Mouse (Mus musculus) erythroblast, embryonic 14.5 days (primary cell): ENCODE results near the gene Arap1.

Experiments
- GATA1 ChIP-seq: IDR thresholded peaks from 2 replicates; pipeline ENCODE4 v1.6.1; 2012; ENCODE audit warnings: low read length, inconsistent platforms, mixed read lengths
- TAL1 ChIP-seq: IDR thresholded peaks from 3 replicates; pipeline ENCODE4 v1.6.1; 2012; ENCODE audit warnings: low read length, inconsistent platforms, mixed read lengths

GRCm38 (mm10) chr7:101450422-101451401 is 102.8 kb downstream of the Arap1 start:
- no peak for TF ChIP-seq GATA1
- TF ChIP-seq TAL1 = no peak
